Mouse (Mus musculus) forebrain, postnatal 0 days (tissue): ENCODE data around the gene Tsc2. TPM values are rescaled to one million over a fixed set of nuclear protein-coding genes. Genes with fewer than 3 reads are reported as not detected.

Experiments
- ATAC-seq: fragments of 200-750 bp; cut with Nextera tagmentation; 2 replicates; pipeline ENCODE4 v1.8.0; 2017; ENCODE audit warnings: mild to moderate bottlenecking, moderate library complexity
- DNase-seq: peaks from one replicate; pipeline ENCODE4 v3.0.0-alpha.2; 2015
- H3K27ac ChIP-seq: fragments of 300-500 bp; sonication (generic); 2 replicates; pipeline ENCODE4 v1.5.1; 2014; ENCODE audit warnings: low read depth, mild to moderate bottlenecking, antibody characterized with exemption, low read length, moderate library complexity, mixed read lengths
- H3K27me3 ChIP-seq: fragments of 300-500 bp; sonication (generic); 2 replicates; pipeline ENCODE4 v1.6.1; 2014; ENCODE audit warnings: mild to moderate bottlenecking, low read length, mixed read lengths; ENCODE audit not compliant: insufficient read depth
- H3K36me3 ChIP-seq: fragments of 300-500 bp; sonication (generic); 2 replicates; pipeline ENCODE4 v1.6.1; 2014; ENCODE audit warnings: mild to moderate bottlenecking, moderate library complexity; ENCODE audit not compliant: insufficient read depth
- H3K4me1 ChIP-seq: fragments of 300-500 bp; sonication (generic); 2 replicates; pipeline ENCODE4 v1.6.1; 2014; ENCODE audit warnings: antibody characterized with exemption; ENCODE audit not compliant: insufficient read depth
- H3K4me2 ChIP-seq: fragments of 300-500 bp; sonication (generic); 2 replicates; pipeline ENCODE4 v1.6.1; 2014; ENCODE audit warnings: low read depth, mild to moderate bottlenecking, moderate library complexity
- H3K4me3 ChIP-seq: fragments of 300-500 bp; sonication (generic); 2 replicates; pipeline ENCODE4 v1.5.1; 2014; ENCODE audit warnings: low read depth, low read length, mixed read lengths
- H3K9ac ChIP-seq: fragments of 300-500 bp; sonication (generic); 2 replicates; pipeline ENCODE4 v1.6.1; 2014; ENCODE audit warnings: mild to moderate bottlenecking
- H3K9me3 ChIP-seq: fragments of 300-500 bp; sonication (generic); 2 replicates; pipeline ENCODE4 v1.6.1; 2016; ENCODE audit warnings: low read length
- CTCF ChIP-seq: sonication (generic); IDR thresholded peaks from 2 replicates; pipeline ENCODE4 v1.5.1; 2016; ENCODE audit warnings: antibody characterized with exemption, control low read depth, low read depth
- WGBS: fragments of 180-500 bp; shearing (Covaris S2); extraction: QIAGEN DNeasy Blood & Tissue Kit; methylation state at CpG from one replicate; pipeline ENCODE4 v1.1.7; 2014; 5-methylcytosine and 5-hydroxymethylcytosine counted together
- polyA plus RNA-seq: library from polyadenylated mRNA; unstranded; fragments of >200 nt; fragmentation: Nextera tagmentation; extraction: Ambion mirVana; gene quantifications from 2 replicates; pipeline ENCODE4 v1.2.1, GENCODE M21; 2015
- total RNA-seq: library from RNA; depleted of rRNA; stranded (reverse); fragments of >200 nt; gene quantifications from 2 replicates; pipeline ENCODE4 v1.2.3, GENCODE M21; 2014

The Tsc2 gene
- total and polyA plus RNA-seq, 2 experiments from 2014 or later = 56.2 to 92.6 TPM

GRCm38 (mm10) chr17:24590943-24591342, 41.5 kb downstream of the Tsc2 start:
- Histone ChIP-seq H3K9ac (no peak overlapping the region), H3K4me3 (no peak overlapping the region), H3K4me2 (no peak overlapping the region), H3K27ac (no peak overlapping the region), H3K27me3 (no peaks in the 10 kb centered on the region), H3K9me3 (no peaks in the 10 kb centered on the region), H3K36me3 (peaks cover 90% of the 10 kb centered on the region), H3K4me1 (no peaks in the 10 kb centered on the region)
- 88% methylated on average over 3 of the region's 3 CpGs for WGBS
- TF ChIP-seq CTCF = no peak
- DNase-seq (no peak), ATAC-seq (no peak)

GRCm38 (mm10) chr17:24586532-24586931, 45.9 kb downstream of the Tsc2 start:
- no peak overlapping the region for H3K27ac ChIP-seq
- no peak for TF ChIP-seq CTCF
- H3K4me1 ChIP-seq = no peaks in the 10 kb centered on the region
- WGBS = 96% methylated on average over 4 of the region's 4 CpGs
- DNase-seq = no peak
- H3K9ac ChIP-seq = no peak overlapping the region
- no peaks in the 10 kb centered on the region for H3K9me3 ChIP-seq
- no peak for ATAC-seq
- H3K27me3 ChIP-seq = no peaks in the 10 kb centered on the region
- H3K36me3 ChIP-seq = peaks cover 76% of the 10 kb centered on the region
- H3K4me2 ChIP-seq = no peak overlapping the region
- no peak overlapping the region for H3K4me3 ChIP-seq

- TF ChIP-seq CTCF = no peak
- WGBS = 80% methylated on average over 3 of the region's 3 CpGs
- Histone ChIP-seq H3K4me3 (no peak overlapping the region), H3K4me2 (no peak overlapping the region), H3K9ac (no peak overlapping the region), H3K9me3 (no peaks in the 10 kb centered on the region), H3K27ac (no peak overlapping the region), H3K27me3 (no peaks in the 10 kb centered on the region), H3K4me1 (no peaks in the 10 kb centered on the region), H3K36me3 (peaks cover 79% of the 10 kb centered on the region)
- ATAC-seq (no peak), DNase-seq (no peak)
These were observed 47.9 kb downstream of the Tsc2 start for GRCm38 (mm10) chr17:24584520-24584919.

GRCm38 (mm10) chr17:24583599-24584460, 48.6 kb downstream of the Tsc2 start:
- DNase-seq = no peak
- no peak for ATAC-seq
- Histone ChIP-seq H3K4me2 (no peak overlapping the region), H3K4me1 (no peaks in the 10 kb centered on the region), H3K27me3 (no peaks in the 10 kb centered on the region), H3K4me3 (no peak overlapping the region), H3K27ac (no peak overlapping the region), H3K9ac (no peak overlapping the region), H3K9me3 (no peaks in the 10 kb centered on the region), H3K36me3 (peaks cover 80% of the 10 kb centered on the region)
- WGBS = 71% methylated on average over 5 of the region's 5 CpGs
- no peak for TF ChIP-seq CTCF

- no peak for ATAC-seq
- DNase-seq = no peak
- Histone ChIP-seq H3K9me3 (no peaks in the 10 kb centered on the region), H3K9ac (no peak overlapping the region), H3K36me3 (peaks cover 83% of the 10 kb centered on the region), H3K27me3 (no peaks in the 10 kb centered on the region), H3K27ac (no peak overlapping the region), H3K4me3 (no peak overlapping the region), H3K4me1 (no peaks in the 10 kb centered on the region), H3K4me2 (no peak overlapping the region)
- 95% methylated on average over 2 of the region's 2 CpGs for WGBS
- TF ChIP-seq CTCF = no peak
These were observed 52.1 kb downstream of the Tsc2 start for GRCm38 (mm10) chr17:24580287-24580686.

GRCm38 (mm10) chr17:24579532-24579931, 52.9 kb downstream of the Tsc2 start:
- 94% methylated on average over 3 of the region's 3 CpGs for WGBS
- DNase-seq = no peak
- Histone ChIP-seq H3K36me3 (peaks cover 87% of the 10 kb centered on the region), H3K4me2 (no peak overlapping the region), H3K27ac (no peak overlapping the region), H3K9me3 (no peaks in the 10 kb centered on the region), H3K4me1 (no peaks in the 10 kb centered on the region), H3K9ac (no peak overlapping the region), H3K27me3 (no peaks in the 10 kb centered on the region), H3K4me3 (no peak overlapping the region)
- no peak for ATAC-seq
- TF ChIP-seq CTCF = no peak

GRCm38 (mm10) chr17:24573811-24574210, 58.6 kb downstream of the Tsc2 start:
- no peak for TF ChIP-seq CTCF
- Histone ChIP-seq H3K9me3 (no peaks in the 10 kb centered on the region), H3K27me3 (no peaks in the 10 kb centered on the region), H3K9ac (no peak overlapping the region), H3K36me3 (peaks cover 98% of the 10 kb centered on the region), H3K4me1 (no peaks in the 10 kb centered on the region), H3K4me2 (no peak overlapping the region), H3K4me3 (no peak overlapping the region), H3K27ac (no peak overlapping the region)
- ATAC-seq = no peak
- DNase-seq = no peak
- WGBS = 95% methylated on average over 9 of the region's 9 CpGs
